Mouse (Mus musculus): Measurements from ENCODE around the gene Fam83f. TPM values are rescaled to one million over a fixed set of nuclear protein-coding genes. Genes with fewer than 3 reads are reported as not detected.

Fam83f gene
- polyA plus RNA-seq, 1 experiment from 2014 or later, result 0.39 TPM

GRCm38 (mm10) chr15:80741836-80742235 is 70.2 kb downstream of the Fam83f start:
- no peak overlapping the region for H3K4me3 ChIP-seq (ENCODE audit: low read length)
- H3K4me1 ChIP-seq (ENCODE audit: control insufficient read depth, insufficient read depth, low read depth, low read length), result no peaks in the 10 kb centered on the region
- no peak overlapping the region for H3K4me2 ChIP-seq (ENCODE audit: low read length)
- no peak for ATAC-seq
- 95% methylated on average over 1 of the region's 1 CpGs for WGBS
- H3K9ac ChIP-seq (ENCODE audit: low read depth, low read length), result no peak overlapping the region
- H3K27me3 ChIP-seq (replicated peaks; ENCODE audit: control insufficient read depth, insufficient read depth, low read length), result no peaks in the 10 kb centered on the region
- no peaks in the 10 kb centered on the region for H3K9me3 ChIP-seq (ENCODE audit: control insufficient read depth, low read length)
- no peaks in the 10 kb centered on the region for H3K36me3 ChIP-seq (ENCODE audit: control insufficient read depth, insufficient read depth, low read length)
- H3K27ac ChIP-seq (ENCODE audit: low read depth, low read length), result no peak overlapping the region

DNA sequence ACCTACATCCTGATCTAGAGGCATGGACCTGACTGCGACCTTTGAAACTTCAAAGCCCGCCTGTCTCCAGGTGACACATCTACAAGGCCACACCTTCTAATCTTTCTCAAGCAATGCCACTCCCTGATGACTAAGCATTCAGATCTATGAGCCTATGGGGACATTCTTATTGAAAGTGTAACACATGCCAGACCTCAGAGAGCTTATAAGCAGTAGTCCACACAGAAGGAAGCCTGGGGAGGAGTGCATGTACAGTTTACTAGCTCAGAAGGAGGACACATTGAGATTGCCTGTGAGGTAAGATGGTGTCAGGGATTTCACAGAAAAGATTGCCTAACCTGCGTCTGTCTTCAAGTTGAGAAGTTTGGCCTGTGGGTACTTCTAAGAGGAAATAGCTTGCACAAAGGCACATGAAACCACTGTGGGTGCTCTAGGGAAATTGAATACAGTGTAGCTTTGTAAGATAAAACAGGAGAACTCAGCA is 71.4 kb downstream of the Fam83f start:
- no peaks in the 10 kb centered on the region for H3K36me3 ChIP-seq (ENCODE audit: control insufficient read depth, insufficient read depth, low read length)
- 88% methylated on average over 3 of the region's 3 CpGs for WGBS
- H3K4me3 ChIP-seq (ENCODE audit: low read length), result no peak overlapping the region

GRCm38 (mm10) chr15:80743606-80744005 is 72.0 kb downstream of the Fam83f start:
- no peak overlapping the region for H3K27ac ChIP-seq (ENCODE audit: low read depth, low read length)

More for the DNA sequence above, 71.4 kb downstream of the Fam83f start:
- no peaks in the 10 kb centered on the region for H3K9me3 ChIP-seq (ENCODE audit: control insufficient read depth, low read length)
- no peak overlapping the region for H3K27ac ChIP-seq (ENCODE audit: low read depth, low read length)
- H3K9ac ChIP-seq (ENCODE audit: low read depth, low read length), result no peak overlapping the region
- H3K27me3 ChIP-seq (replicated peaks; ENCODE audit: control insufficient read depth, insufficient read depth, low read length), result no peaks in the 10 kb centered on the region
- no peak for ATAC-seq
- no peaks in the 10 kb centered on the region for H3K4me1 ChIP-seq (ENCODE audit: control insufficient read depth, insufficient read depth, low read depth, low read length)
- H3K4me2 ChIP-seq (ENCODE audit: low read length), result no peak overlapping the region

GRCm38 (mm10) chr15:80744667-80745422 is 73.2 kb downstream of the Fam83f start:
- 91% methylated on average over 3 of the region's 3 CpGs for WGBS
- Histone ChIP-seq H3K4me3 (ENCODE audit: low read length) (no peak overlapping the region), H3K4me2 (ENCODE audit: low read length) (no peak overlapping the region), H3K27ac (ENCODE audit: low read depth, low read length) (no peak overlapping the region), H3K36me3 (ENCODE audit: control insufficient read depth, insufficient read depth, low read length) (no peaks in the 10 kb centered on the region), H3K9ac (ENCODE audit: low read depth, low read length) (no peak overlapping the region), H3K4me1 (ENCODE audit: control insufficient read depth, insufficient read depth, low read depth, low read length) (no peaks in the 10 kb centered on the region), H3K9me3 (ENCODE audit: control insufficient read depth, low read length) (no peaks in the 10 kb centered on the region), H3K27me3 (replicated peaks; ENCODE audit: control insufficient read depth, insufficient read depth, low read length) (no peaks in the 10 kb centered on the region)
- ATAC-seq, result no peak

More at GRCm38 (mm10) chr15:80743606-80744005, 72.0 kb downstream of the Fam83f start:
- Histone ChIP-seq H3K36me3 (ENCODE audit: control insufficient read depth, insufficient read depth, low read length) (no peaks in the 10 kb centered on the region), H3K27me3 (replicated peaks; ENCODE audit: control insufficient read depth, insufficient read depth, low read length) (no peaks in the 10 kb centered on the region), H3K4me2 (ENCODE audit: low read length) (no peak overlapping the region), H3K4me1 (ENCODE audit: control insufficient read depth, insufficient read depth, low read depth, low read length) (no peaks in the 10 kb centered on the region), H3K4me3 (ENCODE audit: low read length) (no peak overlapping the region), H3K9ac (ENCODE audit: low read depth, low read length) (no peak overlapping the region), H3K9me3 (ENCODE audit: control insufficient read depth, low read length) (no peaks in the 10 kb centered on the region)
- no peak for ATAC-seq
- WGBS, result 92% methylated on average over 7 of the region's 7 CpGs

DNA sequence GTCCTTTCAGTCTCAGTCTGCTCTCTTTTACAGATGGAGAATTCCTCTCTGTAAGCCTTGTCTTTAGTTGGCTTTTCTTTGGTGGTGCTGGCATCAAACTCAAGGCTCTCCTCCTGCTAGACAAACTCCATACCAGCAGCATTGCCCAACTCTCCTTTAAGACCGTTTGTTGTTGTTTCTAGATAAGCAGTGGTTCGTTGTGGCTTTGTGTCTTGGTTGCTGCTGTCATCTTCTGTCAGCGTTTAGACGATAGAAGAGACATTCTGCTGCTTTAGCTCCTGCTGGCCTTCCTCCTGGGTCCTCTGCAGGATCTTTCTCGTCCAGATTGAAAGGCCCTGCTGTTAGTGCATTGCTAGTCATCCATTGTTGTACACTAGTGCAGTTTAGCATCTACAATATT is 77.3 kb downstream of the Fam83f start:
- WGBS, result 70% methylated on average over 5 of the region's 5 CpGs
- Histone ChIP-seq H3K9ac (ENCODE audit: low read depth, low read length) (no peak overlapping the region), H3K4me1 (ENCODE audit: control insufficient read depth, insufficient read depth, low read depth, low read length) (no peaks in the 10 kb centered on the region), H3K9me3 (ENCODE audit: control insufficient read depth, low read length) (no peaks in the 10 kb centered on the region), H3K27me3 (replicated peaks; ENCODE audit: control insufficient read depth, insufficient read depth, low read length) (no peaks in the 10 kb centered on the region), H3K4me2 (ENCODE audit: low read length) (no peak overlapping the region), H3K27ac (ENCODE audit: low read depth, low read length) (no peak overlapping the region), H3K36me3 (ENCODE audit: control insufficient read depth, insufficient read depth, low read length) (no peaks in the 10 kb centered on the region), H3K4me3 (ENCODE audit: low read length) (no peak overlapping the region)
- ATAC-seq, result no peak

Small RNA genes lying within 50 kb of the gene (microRNA-seq; reads per million reads assigned to microRNA genes)
- gene Mir6957, result not detected

Other genes starting within 250 kb of the Fam83f start
- gene Enthd1, start 106.7 kb upstream of the Fam83f start, polyA plus RNA-seq (2015; fragmentation: Nextera tagmentation; extraction: Ambion mirVana), result not detected in 2 replicates
- 0.27 and 0.31 TPM in 2 replicates for gene Grap2, start 99.3 kb upstream of the Fam83f start, polyA plus RNA-seq (2015; fragmentation: Nextera tagmentation; extraction: Ambion mirVana)
- gene Tnrc6b, start 39.5 kb downstream of the Fam83f start, polyA plus RNA-seq (2015; fragmentation: Nextera tagmentation; extraction: Ambion mirVana), result 26.8 and 32.9 TPM in 2 replicates